Mouse (Mus musculus) kidney, adult 18-20 months (tissue): Measurements from ENCODE around the gene Add2.

Experiments
- DNase-seq: peaks from one replicate; pipeline ENCODE4 v3.0.0; 2021

Gene Add2

DNA sequence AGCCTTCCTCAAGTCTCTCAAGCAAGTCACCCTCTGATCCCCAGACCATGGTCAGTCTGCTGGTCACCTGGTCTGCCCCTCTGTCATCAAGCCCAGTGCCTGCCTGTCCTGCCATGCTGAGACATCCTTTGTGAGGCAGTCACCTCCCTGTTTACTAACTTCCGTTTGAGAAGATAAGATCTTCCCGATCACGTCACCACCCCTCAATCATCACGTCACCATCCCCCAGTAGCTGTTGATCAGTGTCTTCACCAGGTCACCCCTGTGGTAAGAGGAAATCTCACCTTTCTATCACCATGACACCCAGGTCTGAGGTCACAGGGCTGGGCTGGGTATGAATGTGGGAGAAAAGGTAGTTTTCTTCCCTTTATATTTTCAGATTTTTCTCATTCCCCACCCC is 120.0 kb downstream of the Add2 start:
- DNase-seq, result no peak

DNA sequence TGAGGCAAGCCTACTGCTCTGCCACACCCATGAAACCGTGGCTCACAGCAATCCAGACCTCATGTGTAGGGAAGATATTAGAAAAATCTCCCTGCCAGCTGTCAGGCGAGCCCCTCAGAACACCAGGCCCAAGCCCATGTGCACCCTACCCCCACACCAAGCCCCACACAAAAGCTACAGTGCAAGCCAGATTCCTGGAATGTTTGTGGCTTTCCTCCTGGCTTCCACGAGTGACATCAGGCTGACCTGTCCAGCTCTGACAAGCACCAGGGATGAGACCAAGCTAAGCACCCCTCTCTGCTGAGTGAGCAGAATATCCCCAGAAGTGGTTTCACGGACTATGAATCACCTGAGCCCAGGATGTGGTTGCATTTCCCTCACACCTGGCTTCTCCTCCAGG is 120.5 kb downstream of the Add2 start:
- no peak for DNase-seq

DNA sequence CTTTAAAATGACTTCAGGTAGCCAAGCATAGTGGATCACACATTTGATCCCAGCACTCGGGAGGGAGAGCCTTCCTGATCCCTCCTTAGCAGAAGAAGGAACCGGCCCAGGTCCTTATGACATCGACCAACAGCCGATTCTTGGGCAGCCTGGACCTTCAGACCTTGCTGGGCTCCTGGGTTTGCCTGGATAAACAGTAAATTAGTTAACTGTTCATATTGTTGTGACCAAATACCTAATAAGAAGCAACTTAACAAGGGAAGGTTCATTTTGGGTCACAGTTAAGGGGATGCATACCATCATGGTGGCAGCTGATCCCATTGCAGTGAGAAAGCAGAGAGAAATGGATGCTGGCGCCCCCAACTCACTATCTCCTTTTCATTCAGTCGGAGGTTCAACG is 124.2 kb downstream of the Add2 start:
- DNase-seq, result no peak

DNA sequence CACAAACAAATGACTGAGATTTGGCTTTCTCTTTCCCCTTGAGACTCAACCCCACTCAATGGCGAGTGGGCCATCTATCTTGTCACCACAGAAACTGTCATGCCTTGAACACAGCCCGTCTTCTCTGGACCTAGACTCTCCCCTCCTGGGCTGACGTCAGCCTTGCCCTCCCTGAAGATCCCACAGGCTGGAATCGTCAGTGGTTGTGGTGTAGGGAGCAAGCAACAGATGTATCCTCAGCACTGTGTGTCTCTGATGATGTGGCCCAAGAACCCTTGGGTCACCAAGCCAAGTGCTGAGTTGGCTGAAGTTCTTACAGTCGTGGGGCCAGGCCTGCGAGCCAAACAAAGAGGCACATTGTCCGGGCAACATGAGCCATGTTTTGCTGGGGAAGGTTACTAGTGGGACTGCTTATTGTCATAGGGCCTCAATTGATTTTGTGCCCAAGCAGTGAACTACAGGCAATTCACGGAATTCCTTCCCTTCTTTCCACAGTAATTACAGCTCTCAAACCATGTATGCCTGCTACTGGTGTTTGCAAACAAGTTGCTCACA is 125.0 kb downstream of the Add2 start:
- no peak for DNase-seq

DNA sequence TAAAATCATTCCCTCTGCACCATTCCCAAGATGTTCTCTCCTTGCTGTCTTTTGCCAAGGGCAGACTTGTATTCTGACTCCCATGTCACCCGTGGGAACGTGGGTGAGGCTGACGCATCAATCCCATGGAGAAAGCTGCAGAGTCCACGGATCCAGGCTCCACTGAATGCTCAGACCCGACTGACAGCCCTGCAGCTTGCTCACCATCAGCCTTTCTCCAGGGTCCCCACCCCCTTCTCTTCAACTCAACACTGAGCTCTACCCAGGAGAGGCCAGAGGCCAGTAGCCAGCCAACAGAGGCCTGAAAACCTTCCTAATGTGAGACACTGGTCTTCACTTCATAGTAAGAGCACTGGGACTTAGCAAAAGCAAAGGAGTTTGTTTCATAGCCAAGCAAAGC is 125.5 kb downstream of the Add2 start:
- no peak for DNase-seq

DNA sequence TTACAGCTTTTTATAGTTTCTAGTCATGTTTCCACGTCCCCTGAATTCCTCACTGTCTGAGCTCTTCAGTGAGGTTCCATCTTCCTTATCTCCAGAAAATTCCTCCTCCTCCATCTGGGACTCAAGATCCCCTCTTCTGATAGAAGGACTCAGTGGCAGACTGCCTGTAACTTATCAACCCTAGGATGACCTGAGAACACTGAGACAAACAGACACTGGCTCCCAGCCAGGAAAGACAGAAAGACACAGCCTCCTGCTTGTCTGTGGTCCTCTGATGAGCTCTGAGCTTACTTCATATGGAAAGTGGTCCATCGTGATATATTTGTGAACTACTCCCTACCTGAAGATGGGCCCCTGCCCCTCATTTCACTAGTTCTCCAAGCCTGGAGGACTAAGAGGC is 126.0 kb downstream of the Add2 start:
- DNase-seq, result no peak

DNA sequence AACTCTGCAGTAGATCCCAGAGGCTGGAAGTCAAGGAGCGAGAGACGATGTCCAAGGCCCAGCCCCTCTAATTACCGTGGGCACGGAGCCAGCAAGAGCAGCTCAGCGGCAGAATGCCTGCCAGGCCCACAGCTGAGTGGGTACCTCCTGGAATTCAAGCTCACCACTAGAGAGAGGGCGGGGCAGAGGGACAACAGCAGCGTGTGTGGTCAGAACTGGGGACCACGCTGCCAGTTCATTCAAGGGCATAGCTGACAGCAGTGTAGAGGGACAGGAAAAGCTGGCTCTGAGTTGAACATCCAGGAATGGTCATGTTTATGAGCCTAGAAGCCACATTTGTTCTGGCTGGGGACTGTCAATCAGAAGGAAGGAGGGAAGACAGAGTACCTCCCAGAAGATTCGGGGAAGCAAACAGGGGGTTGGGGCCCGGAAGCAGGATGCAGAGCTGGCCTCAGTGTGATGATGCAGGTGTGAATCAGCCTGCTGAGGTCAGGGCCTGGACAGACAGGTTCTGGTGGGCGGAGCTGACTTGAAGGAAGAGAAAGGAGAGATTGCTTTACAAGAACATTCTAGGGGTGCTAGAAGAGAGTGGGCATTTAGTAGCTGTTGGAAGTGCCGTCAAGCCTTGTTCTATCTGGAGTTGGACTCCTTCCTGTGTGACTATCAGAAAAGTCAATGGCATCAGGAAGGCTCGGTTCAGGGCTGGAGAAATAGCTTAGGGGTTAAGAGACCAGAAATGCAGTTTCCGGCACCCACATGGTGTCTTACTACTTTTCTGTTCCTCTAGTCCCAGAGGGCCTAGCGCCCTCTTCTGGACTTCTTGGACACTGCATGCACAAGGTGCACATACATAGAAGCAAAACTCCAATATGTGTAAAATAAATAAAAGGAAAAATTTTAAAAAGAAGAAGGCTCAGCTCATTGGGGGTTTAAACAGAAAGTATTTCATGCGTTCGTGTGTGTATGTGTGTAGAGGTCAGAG is 129.1 kb downstream of the Add2 start:
- peak; percentile 36 for DNase-seq

DNA sequence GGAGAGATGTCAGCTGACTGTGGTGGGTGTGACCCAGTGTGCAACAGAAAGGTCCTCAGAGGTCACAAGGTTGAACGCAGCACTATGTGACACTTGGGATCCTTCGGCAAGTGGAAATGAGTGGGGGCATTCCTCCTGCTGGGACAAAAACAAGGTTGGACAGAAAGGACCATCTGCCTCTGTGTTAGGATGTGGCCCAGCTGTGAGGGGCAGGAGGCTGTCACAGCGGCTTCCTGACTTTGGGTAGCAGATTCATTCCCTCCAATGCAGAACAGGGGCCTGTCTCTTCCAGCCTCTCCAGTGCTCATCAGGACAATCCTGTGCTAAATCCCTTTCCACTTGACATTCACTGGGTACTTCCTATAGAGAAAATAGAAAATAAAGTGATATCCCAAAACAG is 132.4 kb downstream of the Add2 start:
- no peak for DNase-seq

DNA sequence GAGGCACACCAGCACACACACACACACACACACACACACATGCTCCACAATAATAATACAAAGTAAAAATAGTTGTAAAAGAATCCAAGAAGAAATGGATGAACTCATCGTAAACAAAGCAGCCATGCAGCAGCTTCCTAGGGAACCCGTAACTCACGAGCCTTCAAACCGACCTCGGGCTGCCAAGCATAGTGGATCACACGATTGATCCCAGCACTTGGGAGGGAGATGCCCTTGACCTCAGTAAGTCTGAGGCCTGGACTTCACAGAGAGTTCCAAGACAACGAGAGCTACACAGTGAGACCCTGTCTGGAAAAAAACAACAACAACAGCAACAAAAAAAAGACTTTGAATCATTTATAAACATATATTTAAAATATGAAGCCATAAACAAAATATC is 133.1 kb downstream of the Add2 start:
- no peak for DNase-seq

DNA sequence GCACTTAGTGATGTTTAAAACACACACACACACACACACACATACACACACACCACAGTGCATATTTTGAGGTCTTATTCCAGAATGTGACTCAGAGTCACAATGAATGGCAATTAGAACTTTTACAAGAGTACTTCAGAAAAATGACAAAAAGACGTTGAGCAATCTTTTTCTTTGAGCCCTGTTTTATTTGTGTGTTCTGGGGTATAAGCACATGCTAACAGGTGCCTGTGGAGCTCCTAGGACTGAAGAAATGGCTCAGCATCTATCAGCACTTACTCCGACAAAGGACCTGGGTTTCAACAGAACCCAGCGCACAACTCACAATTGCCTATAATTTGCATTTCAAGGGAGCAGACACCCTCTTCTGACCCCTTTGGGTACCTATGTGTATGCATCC is 135.5 kb downstream of the Add2 start:
- no peak for DNase-seq

DNA sequence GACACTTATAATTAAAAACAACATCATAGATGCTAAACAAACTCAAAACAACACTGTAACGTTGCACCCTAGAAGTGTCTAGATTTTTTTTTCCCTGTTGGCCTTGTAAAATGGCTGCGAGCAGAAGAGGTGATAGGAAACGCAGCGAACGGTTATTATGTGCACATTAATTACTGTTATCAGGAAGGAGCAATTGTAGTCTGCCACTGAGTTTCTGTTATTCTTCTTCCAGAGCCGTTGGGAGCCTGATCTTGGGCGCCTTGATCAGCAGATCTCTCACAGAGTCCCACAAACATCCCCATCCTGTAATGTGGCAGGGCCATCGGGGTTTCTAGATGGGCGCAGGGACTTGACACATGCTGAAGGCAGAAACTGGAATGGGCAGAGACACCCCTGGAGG is 137.9 kb downstream of the Add2 start:
- DNase-seq, result no peak

DNA sequence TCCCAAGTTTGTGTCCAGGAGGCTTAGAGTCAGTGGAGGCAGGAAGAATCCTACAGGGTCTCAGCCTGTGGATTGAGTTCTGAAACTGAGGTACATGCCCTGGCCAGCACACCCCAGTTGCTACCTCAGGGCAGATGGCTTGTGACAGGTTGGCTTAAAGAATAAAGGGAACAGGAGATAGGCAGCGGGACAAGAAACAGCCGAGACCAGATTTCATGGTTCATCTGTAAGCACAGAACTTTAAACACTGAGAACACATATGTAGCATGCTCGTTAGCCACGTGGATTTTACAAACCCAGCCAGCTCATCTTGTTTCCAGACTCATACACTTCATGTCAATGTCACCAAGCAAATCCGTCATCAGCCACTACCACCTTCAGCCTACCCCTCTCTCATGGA is 139.4 kb downstream of the Add2 start:
- DNase-seq, result no peak

DNA sequence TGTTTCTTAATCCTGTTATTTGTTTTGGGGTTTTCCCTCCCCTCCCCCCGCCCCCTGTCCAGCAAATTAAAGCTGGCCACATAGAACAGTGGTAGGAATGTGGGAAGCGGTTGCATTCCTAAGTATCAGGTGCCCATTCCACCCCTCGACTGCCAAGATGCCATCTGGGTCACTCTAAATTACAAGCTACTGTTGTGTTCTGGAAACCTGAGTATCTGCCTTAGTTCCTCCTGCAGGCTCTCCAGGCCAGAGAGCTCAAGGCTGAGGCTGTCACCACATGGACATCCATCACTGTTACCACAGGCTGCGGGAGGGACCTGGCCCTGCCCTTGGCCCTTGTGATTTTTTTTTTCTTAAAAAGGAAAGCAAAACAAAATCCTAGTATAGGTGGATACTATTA is 140.7 kb downstream of the Add2 start:
- DNase-seq, result no peak
